Mouse (Mus musculus) embryonic facial prominence, embryonic 15.5 days (tissue): ENCODE results near the gene Prox1. TPM values are rescaled to one million over a fixed set of nuclear protein-coding genes. Genes with fewer than 3 reads are reported as not detected.
A peak's percentile ranks its signal among the peaks of the same experiment; 100 is the strongest.

Experiments
- ATAC-seq: fragments of 200-750 bp; cut with Nextera tagmentation; 2 replicates; pipeline ENCODE4 v1.8.0; 2017; ENCODE audit warnings: low read depth, moderate TSS enrichment; ENCODE audit not compliant: insufficient number of reproducible peaks, low FRiP score, low TSS enrichment
- H3K27ac ChIP-seq: fragments of 300-500 bp; sonication (generic); replicated peaks from 2 replicates; pipeline ENCODE4 v1.5.1; 2015; ENCODE audit warnings: mild to moderate bottlenecking, inconsistent platforms
- H3K27me3 ChIP-seq: fragments of 300-500 bp; sonication (generic); 2 replicates; pipeline ENCODE4 v1.6.1; 2015; ENCODE audit warnings: inconsistent platforms
- H3K36me3 ChIP-seq: fragments of 300-500 bp; sonication (generic); 2 replicates; pipeline ENCODE4 v1.6.1; 2015; ENCODE audit warnings: mild to moderate bottlenecking, inconsistent platforms
- H3K4me1 ChIP-seq: fragments of 300-500 bp; sonication (generic); 2 replicates; pipeline ENCODE4 v1.6.1; 2015; ENCODE audit warnings: inconsistent platforms
- H3K4me2 ChIP-seq: fragments of 300-500 bp; sonication (generic); replicated peaks from 2 replicates; pipeline ENCODE4 v1.6.1; 2015; ENCODE audit warnings: mild to moderate bottlenecking, inconsistent platforms
- H3K4me3 ChIP-seq: fragments of 300-500 bp; sonication (generic); replicated peaks from 2 replicates; pipeline ENCODE4 v1.5.1; 2015; ENCODE audit warnings: mild to moderate bottlenecking, inconsistent platforms
- H3K9ac ChIP-seq: fragments of 300-500 bp; sonication (generic); 2 replicates; pipeline ENCODE4 v1.6.1; 2015; ENCODE audit warnings: inconsistent platforms
- H3K9me3 ChIP-seq: fragments of 300-500 bp; sonication (generic); replicated peaks from 2 replicates; pipeline ENCODE4 v1.6.1; 2016; ENCODE audit warnings: inconsistent platforms
- WGBS: fragments of 180-500 bp; shearing (Covaris S2); methylation state at CpG from one replicate; pipeline ENCODE4 v1.1.7; 2015; 5-methylcytosine and 5-hydroxymethylcytosine counted together
- polyA plus RNA-seq: library from polyadenylated mRNA; unstranded; fragments of >200 nt; fragmentation: Nextera tagmentation; extraction: Ambion mirVana; gene quantifications from 2 replicates; pipeline ENCODE4 v1.2.1, GENCODE M21; 2015

Gene Prox1
- polyA plus RNA-seq: 2.4 and 3.3 TPM in 2 replicates

GRCm38 (mm10) chr1:190169911-190170818 is at the start of gene Prox1:
Gene Prox1 (minus strand): TSS chr1:190170714.
- Histone ChIP-seq H3K27me3 (peaks cover 71% of the 10 kb centered on the region), H3K9me3 (no peaks in the 10 kb centered on the region), H3K9ac (peak within 1 kb of the TSS; percentile 44), H3K27ac (peak within 1 kb of the TSS; percentile 48; the same call in 1 of the 2 replicates), H3K36me3 (no peaks in the 10 kb centered on the region), H3K4me2 (peak within 1 kb of the TSS; percentile 95), H3K4me3 (peak within 1 kb of the TSS; percentile 65), H3K4me1 (peaks cover 43% of the 10 kb centered on the region)
- WGBS: under 1% methylated on average over 61 of the region's 62 CpGs
- ATAC-seq: peak; percentile 87

GRCm38 (mm10) chr1:190216621-190217020 is 46.1 kb upstream of the Prox1 start:
- Histone ChIP-seq H3K9ac (no peak overlapping the region), H3K4me2 (no peak overlapping the region), H3K27ac (no peak overlapping the region), H3K9me3 (no peaks in the 10 kb centered on the region), H3K4me3 (no peak overlapping the region), H3K36me3 (no peaks in the 10 kb centered on the region), H3K4me1 (no peaks in the 10 kb centered on the region), H3K27me3 (no peaks in the 10 kb centered on the region)
- ATAC-seq: no peak
- 73% methylated on average over 15 of the region's 15 CpGs for WGBS

GRCm38 (mm10) chr1:190214626-190215025 is 44.1 kb upstream of the Prox1 start:
- Histone ChIP-seq H3K9me3 (no peaks in the 10 kb centered on the region), H3K27ac (no peak overlapping the region), H3K4me1 (no peaks in the 10 kb centered on the region), H3K27me3 (no peaks in the 10 kb centered on the region), H3K4me3 (no peak overlapping the region), H3K4me2 (no peak overlapping the region), H3K9ac (no peak overlapping the region), H3K36me3 (no peaks in the 10 kb centered on the region)
- 59% methylated on average over 7 of the region's 7 CpGs for WGBS
- ATAC-seq: no peak

- no peaks in the 10 kb centered on the region for H3K36me3 ChIP-seq
- no peak overlapping the region for H3K9ac ChIP-seq
- H3K4me2 ChIP-seq: no peak overlapping the region
- H3K27me3 ChIP-seq: no peaks in the 10 kb centered on the region
- WGBS: 81% methylated on average over 6 of the region's 6 CpGs
- H3K4me1 ChIP-seq: no peaks in the 10 kb centered on the region
- no peak overlapping the region for H3K27ac ChIP-seq
- H3K4me3 ChIP-seq: no peak overlapping the region
- no peaks in the 10 kb centered on the region for H3K9me3 ChIP-seq
- no peak for ATAC-seq
Observed at GRCm38 (mm10) chr1:190213175-190213574, 42.7 kb upstream of the Prox1 start.

- no peaks in the 10 kb centered on the region for H3K9me3 ChIP-seq
- H3K27me3 ChIP-seq: no peaks in the 10 kb centered on the region
- H3K4me2 ChIP-seq: no peak overlapping the region
- ATAC-seq: no peak
- no peak overlapping the region for H3K9ac ChIP-seq
- WGBS: 80% methylated on average over 8 of the region's 8 CpGs
- no peak overlapping the region for H3K4me3 ChIP-seq
- no peaks in the 10 kb centered on the region for H3K4me1 ChIP-seq
- H3K27ac ChIP-seq: no peak overlapping the region
- no peaks in the 10 kb centered on the region for H3K36me3 ChIP-seq
Observed at GRCm38 (mm10) chr1:190207246-190207645, 36.7 kb upstream of the Prox1 start.

GRCm38 (mm10) chr1:190205691-190206090 is 35.2 kb upstream of the Prox1 start:
- no peak overlapping the region for H3K27ac ChIP-seq
- no peak overlapping the region for H3K9ac ChIP-seq
- H3K9me3 ChIP-seq: no peaks in the 10 kb centered on the region
- H3K27me3 ChIP-seq: no peaks in the 10 kb centered on the region
- H3K4me2 ChIP-seq: no peak overlapping the region
- no peak overlapping the region for H3K4me3 ChIP-seq
- WGBS: 83% methylated on average over 2 of the region's 2 CpGs
- H3K36me3 ChIP-seq: no peaks in the 10 kb centered on the region
- ATAC-seq: no peak
- H3K4me1 ChIP-seq: no peaks in the 10 kb centered on the region

GRCm38 (mm10) chr1:190204378-190205070 is 34.0 kb upstream of the Prox1 start:
- H3K36me3 ChIP-seq: no peaks in the 10 kb centered on the region
- no peaks in the 10 kb centered on the region for H3K9me3 ChIP-seq
- ATAC-seq: no peak
- no peaks in the 10 kb centered on the region for H3K27me3 ChIP-seq
- no peak overlapping the region for H3K27ac ChIP-seq
- H3K4me1 ChIP-seq: no peaks in the 10 kb centered on the region
- no peak overlapping the region for H3K4me3 ChIP-seq
- no peak overlapping the region for H3K4me2 ChIP-seq
- 45% methylated on average over 10 of the region's 10 CpGs for WGBS
- no peak overlapping the region for H3K9ac ChIP-seq

- no peak overlapping the region for H3K9ac ChIP-seq
- H3K36me3 ChIP-seq: no peaks in the 10 kb centered on the region
- 81% methylated on average over 6 of the region's 6 CpGs for WGBS
- no peaks in the 10 kb centered on the region for H3K27me3 ChIP-seq
- no peaks in the 10 kb centered on the region for H3K4me1 ChIP-seq
- H3K4me2 ChIP-seq: no peak overlapping the region
- H3K4me3 ChIP-seq: no peak overlapping the region
- H3K9me3 ChIP-seq: no peaks in the 10 kb centered on the region
- no peak for ATAC-seq
- H3K27ac ChIP-seq: no peak overlapping the region
Observed at GRCm38 (mm10) chr1:190201696-190202095, 31.2 kb upstream of the Prox1 start.

- no peaks in the 10 kb centered on the region for H3K4me1 ChIP-seq
- ATAC-seq: no peak
- no peak overlapping the region for H3K4me3 ChIP-seq
- 83% methylated on average over 4 of the region's 4 CpGs for WGBS
- H3K9me3 ChIP-seq: no peaks in the 10 kb centered on the region
- no peaks in the 10 kb centered on the region for H3K36me3 ChIP-seq
- H3K4me2 ChIP-seq: no peak overlapping the region
- H3K9ac ChIP-seq: no peak overlapping the region
- no peak overlapping the region for H3K27ac ChIP-seq
- no peaks in the 10 kb centered on the region for H3K27me3 ChIP-seq
Observed at GRCm38 (mm10) chr1:190200996-190201395, 30.5 kb upstream of the Prox1 start.

GRCm38 (mm10) chr1:190198247-190198646 is 27.7 kb upstream of the Prox1 start:
- H3K4me1 ChIP-seq: no peaks in the 10 kb centered on the region
- no peak overlapping the region for H3K9ac ChIP-seq
- no peak for ATAC-seq
- H3K36me3 ChIP-seq: no peaks in the 10 kb centered on the region
- 78% methylated on average over 2 of the region's 2 CpGs for WGBS
- no peaks in the 10 kb centered on the region for H3K9me3 ChIP-seq
- H3K27me3 ChIP-seq: no peaks in the 10 kb centered on the region
- H3K4me2 ChIP-seq: no peak overlapping the region
- no peak overlapping the region for H3K27ac ChIP-seq
- no peak overlapping the region for H3K4me3 ChIP-seq

- 35% methylated on average over 13 of the region's 13 CpGs for WGBS
- Histone ChIP-seq H3K9ac (no peak overlapping the region), H3K27me3 (no peaks in the 10 kb centered on the region), H3K36me3 (no peaks in the 10 kb centered on the region), H3K9me3 (no peaks in the 10 kb centered on the region), H3K27ac (no peak overlapping the region), H3K4me2 (no peak overlapping the region), H3K4me1 (no peaks in the 10 kb centered on the region), H3K4me3 (no peak overlapping the region)
- ATAC-seq: no peak
Observed at GRCm38 (mm10) chr1:190192011-190192410, 21.5 kb upstream of the Prox1 start.
